Mouse (Mus musculus) heart, adult 2 months (tissue): ENCODE measurements at regions not wholly inside any gene's neighbourhood (a gene's known extent, or its start where the extent isn't known, plus 50 kb on each side); places are given as distances from the start of the nearest gene placed in this dataset.
A peak's percentile ranks its signal among the peaks of the same experiment; 100 is the strongest.

ENCODE experiments used
- DNase-seq, 2 experiments: peaks; one replicate each; pipeline ENCODE4 v3.0.0; 2021
- H3K27ac ChIP-seq: fragments of 200-600 bp; 2 replicates; pipeline ENCODE4 v1.8.1; 2022
- H3K27me3 ChIP-seq: fragments of 200-500 bp; 2 replicates; pipeline ENCODE4 v1.6.1; 2012; ENCODE audit warnings: mild to moderate bottlenecking, low read length, inconsistent platforms, mixed read lengths; ENCODE audit not compliant: control insufficient read depth, insufficient read depth
- H3K36me3 ChIP-seq: fragments of 200-500 bp; 2 replicates; pipeline ENCODE4 v1.6.1; 2012; ENCODE audit warnings: low read length, inconsistent platforms; ENCODE audit not compliant: control insufficient read depth, insufficient read depth
- H3K4me1 ChIP-seq: fragments of 200-500 bp; 2 replicates; pipeline ENCODE4 v1.6.1; 2011; ENCODE audit warnings: low read length; ENCODE audit not compliant: control insufficient read depth, insufficient read depth
- H3K4me3 ChIP-seq: fragments of 200-600 bp; 2 replicates; pipeline ENCODE4 v1.8.1; 2022
- H3K79me2 ChIP-seq: fragments of 200-500 bp; replicated peaks from 2 replicates; pipeline ENCODE4 v1.6.1; 2012; ENCODE audit warnings: mild to moderate bottlenecking, inconsistent platforms, low read length, moderate library complexity, mixed read lengths; ENCODE audit not compliant: control insufficient read depth, insufficient read depth
- H3K9ac ChIP-seq: fragments of 200-500 bp; 2 replicates; pipeline ENCODE4 v1.6.1; 2012; ENCODE audit warnings: low read depth, mild to moderate bottlenecking, control low read depth, inconsistent platforms, low read length, mixed read lengths
- CTCF ChIP-seq: fragments of 200-600 bp; IDR thresholded peaks from 2 replicates; pipeline ENCODE4 v1.8.1; 2022; ENCODE audit warnings: antibody characterized with exemption, mild to moderate bottlenecking, moderate library complexity
- EP300 ChIP-seq: fragments of 200-500 bp; IDR thresholded peaks from 2 replicates; pipeline ENCODE4 v1.6.1; 2011; ENCODE audit warnings: low read depth, low read length, control low read depth; ENCODE audit not compliant: insufficient read depth
- POLR2A ChIP-seq: fragments of 200-500 bp; IDR thresholded peaks from 2 replicates; pipeline ENCODE4 v1.6.1; 2011; ENCODE audit warnings: mild to moderate bottlenecking, low read depth, low read length, control low read depth; ENCODE audit not compliant: insufficient read depth
- WGBS: fragments of 180-500 bp; shearing (Covaris S2); methylation state at CpG from one replicate; pipeline ENCODE4 v1.1.7; 2018; 5-methylcytosine and 5-hydroxymethylcytosine counted together
- intact Hi-C: fragments of 180-260 bp; cut with DNase I; formaldehyde crosslinking; loops from one replicate; pipeline ENCODE4 v1.15.1; 2025

DNA sequence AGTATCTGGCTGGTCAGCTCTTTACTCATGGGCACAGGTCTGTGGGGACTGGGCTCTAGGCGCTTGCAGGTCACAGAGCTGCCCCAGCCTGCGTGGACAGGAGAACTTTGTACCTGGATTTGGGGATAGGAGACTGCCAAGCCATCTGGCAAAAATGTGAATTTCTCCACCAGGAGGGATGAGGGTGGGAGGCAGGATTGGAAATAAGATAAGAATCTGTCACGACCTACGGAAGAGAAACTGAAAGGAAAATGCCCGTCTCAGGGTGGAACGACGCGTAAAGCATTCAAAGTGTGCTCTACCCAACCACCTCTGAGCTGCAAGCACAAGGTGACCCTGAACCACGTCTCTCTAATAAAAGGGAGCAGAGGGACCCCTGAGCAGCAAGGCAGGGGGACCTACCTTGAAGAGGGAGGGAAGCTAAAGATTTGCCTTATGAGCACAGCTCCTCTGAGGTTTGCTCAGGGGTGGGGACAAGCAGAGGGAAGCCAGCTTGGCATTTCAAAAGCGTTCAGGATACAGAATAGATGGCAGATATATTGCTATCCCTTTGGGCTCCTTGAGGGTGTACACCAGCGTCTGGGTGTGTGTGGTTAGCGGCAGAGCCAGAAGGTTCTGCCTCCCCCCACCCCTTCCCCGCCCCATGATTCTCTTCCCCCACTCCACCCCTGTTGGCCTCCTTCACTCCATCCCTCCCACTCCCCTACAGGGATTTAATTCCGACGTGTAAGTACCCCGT, 54.9 kb upstream of the Tnrc6c start:
- peak; percentile 45 to 62 for DNase-seq
- H3K36me3 ChIP-seq = no peaks in the 10 kb centered on the region
- intact Hi-C loops = loop anchor here (2.0 to 5.0 kb wide), 2 partner anchors 42 to 56 kb away; partner anchors contain the start of gene Tnrc6c
- no peaks in the 10 kb centered on the region for H3K79me2 ChIP-seq
- peak overlapping the region; percentile 53 for H3K4me3 ChIP-seq
- peak overlapping the region; percentile 89 for H3K27ac ChIP-seq
- no peaks in the 10 kb centered on the region for H3K27me3 ChIP-seq
- no peak for TF ChIP-seq EP300
- 0 out of 2 replicates have a peak, but pooled peaks have one; percentile 4 for TF ChIP-seq CTCF
- H3K4me1 ChIP-seq = peaks cover 12% of the 10 kb centered on the region
- H3K9ac ChIP-seq = peak overlapping the region; percentile 67
- WGBS = 6% methylated on average over 16 of the region's 16 CpGs

DNA sequence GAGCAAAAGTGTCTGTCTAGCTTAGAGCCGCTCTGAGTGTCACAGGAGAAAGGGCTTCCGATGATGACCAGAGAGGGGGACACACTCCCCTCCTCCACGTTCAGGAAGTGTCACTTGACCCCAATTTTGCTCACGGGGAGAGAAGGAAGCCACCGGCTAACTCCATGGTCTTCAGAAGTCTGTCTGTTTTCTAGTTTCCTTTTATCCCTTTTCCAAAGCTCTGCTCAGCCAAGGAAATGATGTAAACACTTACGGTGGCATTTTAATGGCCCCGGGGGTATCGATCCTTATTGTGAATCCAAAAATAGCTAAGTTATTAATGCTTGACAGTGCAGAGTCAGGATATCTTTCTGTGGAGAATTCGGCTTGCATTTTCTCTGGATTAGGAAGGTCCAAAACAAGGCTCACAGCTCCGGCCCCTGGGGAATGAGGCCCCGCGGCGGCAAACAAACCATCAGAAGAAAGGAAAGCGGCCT, 54.3 kb upstream of the Tnrc6c start:
- no peaks in the 10 kb centered on the region for H3K79me2 ChIP-seq
- intact Hi-C loops = loop anchor here (2.0 to 5.0 kb wide), 2 partner anchors 43 to 55 kb away; partner anchors contain the start of gene Tnrc6c
- no peaks in the 10 kb centered on the region for H3K36me3 ChIP-seq
- TF ChIP-seq EP300 (no peak), CTCF (peak; percentile 16; the same call in 1 of the 2 replicates)
- peak overlapping the region; percentile 89 for H3K27ac ChIP-seq
- H3K4me1 ChIP-seq = peaks cover 12% of the 10 kb centered on the region
- peak overlapping the region; percentile 53 for H3K4me3 ChIP-seq
- H3K27me3 ChIP-seq = no peaks in the 10 kb centered on the region
- peak overlapping the region; percentile 4; the same call in 1 of the 2 replicates for H3K9ac ChIP-seq
- 31% methylated on average over 14 of the region's 14 CpGs for WGBS
- peak in 1 of 2 experiments; percentile 36 for DNase-seq

DNA sequence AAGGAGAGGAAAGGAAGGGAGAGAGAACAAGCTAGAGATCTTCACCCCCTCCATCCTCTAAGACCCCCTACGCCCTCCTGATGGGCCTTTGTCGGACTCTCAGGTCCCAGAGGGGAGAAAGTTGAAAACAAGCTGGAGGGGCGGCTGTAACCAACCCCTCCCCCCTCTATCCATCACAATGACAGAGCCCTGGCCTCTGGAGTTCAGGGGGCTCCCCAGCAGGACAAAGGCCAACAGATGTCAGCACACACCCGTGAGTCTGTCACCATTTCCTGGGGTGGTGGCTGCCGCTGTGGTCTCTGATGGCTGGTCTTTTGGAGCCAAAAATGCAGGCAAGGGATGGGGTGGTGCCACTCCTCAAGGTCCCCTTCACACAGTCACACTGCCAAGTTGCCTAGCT, 52.9 kb upstream of the Tnrc6c start:
- TF ChIP-seq CTCF = no peak
- no peak for TF ChIP-seq EP300
- no peak for TF ChIP-seq POLR2A
- DNase-seq = no peak
- 59% methylated on average over 5 of the region's 5 CpGs for WGBS
- Histone ChIP-seq H3K9ac (no peak overlapping the region), H3K4me1 (peaks cover 11% of the 10 kb centered on the region), H3K36me3 (no peaks in the 10 kb centered on the region), H3K27me3 (no peaks in the 10 kb centered on the region), H3K27ac (no peak overlapping the region), H3K4me3 (no peak overlapping the region), H3K79me2 (no peaks in the 10 kb centered on the region)
- intact Hi-C loops = no loop called here

- Histone ChIP-seq H3K4me1 (no peaks in the 10 kb centered on the region), H3K36me3 (no peaks in the 10 kb centered on the region), H3K27ac (no peak overlapping the region), H3K27me3 (no peaks in the 10 kb centered on the region), H3K9ac (no peak overlapping the region), H3K79me2 (no peaks in the 10 kb centered on the region), H3K4me3 (no peak overlapping the region)
- no peak for TF ChIP-seq EP300
- no peak for TF ChIP-seq CTCF
- TF ChIP-seq POLR2A = no peak
- 44% methylated on average over 2 of the region's 2 CpGs for WGBS
- DNase-seq = no peak
- intact Hi-C loops = no loop called here
Observed at GRCm38 (mm10) chr11:117604019-117604418, 50.1 kb upstream of the Tnrc6c start.
